Mouse (Mus musculus): ENCODE measurements around the gene Mapk7.

DNA sequence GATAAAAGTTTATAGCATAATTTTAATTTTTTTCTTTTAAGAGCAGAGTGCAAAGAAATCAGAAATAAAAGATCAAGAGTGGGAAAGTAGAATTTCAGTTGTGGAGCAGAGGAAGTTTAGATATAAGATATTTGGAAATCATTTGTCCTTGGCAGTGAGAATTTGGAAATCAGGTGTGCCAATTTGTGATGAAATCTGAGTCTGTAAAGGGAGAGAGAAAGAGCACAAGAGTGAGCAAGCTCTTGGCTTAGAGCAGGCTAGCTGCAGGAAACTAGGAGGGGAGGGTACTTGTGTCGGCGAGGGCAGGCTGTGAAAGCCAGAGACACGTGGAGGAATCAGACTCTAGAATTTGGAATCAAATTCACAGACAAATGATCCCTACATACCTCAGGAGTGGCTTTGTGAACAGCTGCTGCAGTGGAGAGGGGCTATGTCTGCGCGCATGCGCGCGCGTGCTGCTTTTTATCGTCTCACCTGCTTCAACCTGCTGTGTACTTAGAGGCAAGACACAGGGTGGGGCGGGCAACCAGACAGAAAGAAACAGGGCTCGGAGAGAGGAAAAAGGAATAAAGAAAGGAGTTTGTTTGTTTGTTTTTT is 17.3 kb downstream of the Mapk7 start:
- TF ChIP-seq CTCF (IDR thresholded peaks at IDR 0.05; ENCODE audit: borderline replicate concordance, control insufficient read depth, extremely low read depth, insufficient read depth, low read length, poor library complexity) (no peak), POLR2A (IDR thresholded peaks at IDR 0.05; ENCODE audit: control insufficient read depth, extremely low read depth, insufficient read depth, low read length, poor library complexity) (no peak)

Measured in thymus, adult 2 months (tissue).